In the genomic region with DNA sequence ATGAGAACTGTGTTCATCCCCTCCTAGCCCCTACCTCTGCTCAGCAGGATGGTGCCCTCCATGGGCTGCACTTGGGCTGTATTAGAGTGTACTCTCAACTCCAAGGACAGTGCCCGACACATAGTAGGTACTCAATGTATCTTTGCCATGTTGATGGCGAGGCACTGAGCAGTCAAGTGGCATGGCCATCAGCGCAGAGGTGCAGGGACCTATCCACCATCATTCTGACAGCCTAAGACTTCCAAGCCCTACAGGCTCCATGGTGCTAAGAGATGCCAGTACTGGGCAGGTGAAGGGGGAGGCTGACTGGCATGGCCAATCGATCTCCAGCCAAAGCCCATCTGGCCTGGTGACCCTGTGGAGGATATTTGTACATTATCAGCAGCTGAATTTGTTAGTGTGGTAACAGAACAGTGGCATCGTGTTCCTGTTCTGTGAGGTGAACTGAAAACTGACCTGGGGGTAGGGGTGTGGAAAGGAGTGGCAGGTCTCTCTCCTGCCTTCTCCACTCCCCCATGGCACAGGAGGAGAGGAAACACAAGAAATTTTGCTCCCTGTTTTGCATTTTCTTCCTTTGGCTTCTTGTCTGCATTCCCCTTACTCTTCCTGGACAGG, we compare ENCODE assay signal across 8 mouse cellular contexts.
DNase-seq lines count a peak whose midpoint lies in the region; ATAC-seq and TF ChIP-seq lines count a peak whose summit lies in the region.

No protein-coding gene starts in this region.

- TF ChIP-seq EP300 in stomach, postnatal 0 days (optimal IDR thresholded peaks at IDR 0.05) = no peak

- no peak for DNase-seq in heart, postnatal 10 days
- DNase-seq in midbrain, embryonic 10.5 days (ENCODE audit: low spot score) = no peak
- no peak for DNase-seq in midbrain, postnatal 0 days (ENCODE audit: low spot score)
- no peak for DNase-seq in stomach, postnatal 0 days (ENCODE audit: low spot score)
- DNase-seq in frontal cortex, postnatal 10 days (ENCODE audit: low spot score in 2 of 2) = no peak
- DNase-seq in cerebellum, adult 11-12 months = no peak

- intact Hi-C loops in heart, postnatal 10 days (cut with DNase I) = no loop called here

- H3K9me3 ChIP-seq in heart, embryonic 14.5 days (ENCODE audit: control insufficient read depth, low read length) = no peaks in the 10 kb centered on the region
- H3K9me3 ChIP-seq in midbrain, embryonic 10.5 days (replicated peaks) = no peaks in the 10 kb centered on the region
- no peaks in the 10 kb centered on the region for H3K9me3 ChIP-seq in midbrain, postnatal 0 days (ENCODE audit: low read length)
- no peaks in the 10 kb centered on the region for H3K9me3 ChIP-seq in limb, embryonic 12.5 days
- no peaks in the 10 kb centered on the region for H3K9me3 ChIP-seq in stomach, postnatal 0 days (ENCODE audit: control insufficient read depth, low read length)

- TF ChIP-seq CTCF in midbrain, postnatal 0 days (IDR thresholded peaks at IDR 0.05) = no peak
- TF ChIP-seq CTCF in stomach, postnatal 0 days (IDR thresholded peaks at IDR 0.05; ENCODE audit: low read depth) = no peak

- peaks cover 31% of the 10 kb centered on the region for H3K36me3 ChIP-seq in heart, embryonic 14.5 days (ENCODE audit: control insufficient read depth, insufficient read depth, low read length)
- peaks cover 40% of the 10 kb centered on the region for H3K36me3 ChIP-seq in midbrain, embryonic 10.5 days
- no peaks in the 10 kb centered on the region for H3K36me3 ChIP-seq in midbrain, postnatal 0 days (ENCODE audit: insufficient read depth, low read length)
- peaks cover 37% of the 10 kb centered on the region for H3K36me3 ChIP-seq in limb, embryonic 12.5 days
- peaks cover 2% of the 10 kb centered on the region; the same call in 1 of the 2 replicates for H3K36me3 ChIP-seq in stomach, postnatal 0 days (ENCODE audit: control insufficient read depth, insufficient read depth, low read length)

- no peak overlapping the region for H3K4me2 ChIP-seq in heart, embryonic 14.5 days (ENCODE audit: low read length)
- no peak overlapping the region for H3K4me2 ChIP-seq in midbrain, postnatal 0 days (ENCODE audit: low read depth, low read length, poor library complexity, severe bottlenecking)
- no peak overlapping the region for H3K4me2 ChIP-seq in limb, embryonic 12.5 days
- H3K4me2 ChIP-seq in stomach, postnatal 0 days (replicated peaks; ENCODE audit: low read depth) = no peak overlapping the region

- no peaks in the 10 kb centered on the region for H3K27me3 ChIP-seq in heart, embryonic 14.5 days (ENCODE audit: control insufficient read depth, insufficient read depth, low read length)
- H3K27me3 ChIP-seq in midbrain, embryonic 10.5 days (ENCODE audit: low read depth, poor library complexity, severe bottlenecking) = no peaks in the 10 kb centered on the region
- no peaks in the 10 kb centered on the region for H3K27me3 ChIP-seq in midbrain, postnatal 0 days (ENCODE audit: insufficient read depth, low read length)
- H3K27me3 ChIP-seq in limb, embryonic 12.5 days = no peaks in the 10 kb centered on the region
- no peaks in the 10 kb centered on the region for H3K27me3 ChIP-seq in stomach, postnatal 0 days (ENCODE audit: control insufficient read depth, insufficient read depth, low read length)

- no peak overlapping the region for H3K4me3 ChIP-seq in heart, embryonic 14.5 days (ENCODE audit: control insufficient read depth in 1 of 2, insufficient read depth in 1 of 2, low read depth in 1 of 2, low read length in 2 of 2)
- H3K4me3 ChIP-seq in midbrain, embryonic 10.5 days = no peak overlapping the region
- no peak overlapping the region for H3K4me3 ChIP-seq in midbrain, postnatal 0 days (ENCODE audit: low read depth, low read length)
- H3K4me3 ChIP-seq in limb, embryonic 12.5 days (replicated peaks) = no peak overlapping the region
- H3K4me3 ChIP-seq in stomach, postnatal 0 days (ENCODE audit: low read depth, low read length) = no peak overlapping the region

- H3K9ac ChIP-seq in heart, embryonic 14.5 days (ENCODE audit: low read length) = no peak overlapping the region
- H3K9ac ChIP-seq in midbrain, postnatal 0 days (replicated peaks; ENCODE audit: low read length, poor library complexity, severe bottlenecking) = no peak overlapping the region
- no peak overlapping the region for H3K9ac ChIP-seq in limb, embryonic 12.5 days (replicated peaks)
- H3K9ac ChIP-seq in stomach, postnatal 0 days (ENCODE audit: low read length) = no peak overlapping the region

- H3K4me1 ChIP-seq in heart, embryonic 14.5 days (ENCODE audit: control insufficient read depth in 2 of 2, insufficient read depth in 2 of 2, low read length in 2 of 2) = peaks cover 17 to 30% of the 10 kb centered on the region in 2 experiments
- H3K4me1 ChIP-seq in midbrain, embryonic 10.5 days = peaks cover 36% of the 10 kb centered on the region
- no peaks in the 10 kb centered on the region for H3K4me1 ChIP-seq in midbrain, postnatal 0 days (ENCODE audit: insufficient read depth, low read length)
- peaks cover 23% of the 10 kb centered on the region for H3K4me1 ChIP-seq in limb, embryonic 12.5 days (replicated peaks)
- peaks cover 5% of the 10 kb centered on the region for H3K4me1 ChIP-seq in stomach, postnatal 0 days (replicated peaks; ENCODE audit: control insufficient read depth, insufficient read depth)

- 83% methylated on average over 5 of the region's 5 CpGs for WGBS in heart, embryonic 14.5 days
- WGBS in midbrain, embryonic 10.5 days = 90% methylated on average over 5 of the region's 5 CpGs
- WGBS in midbrain, postnatal 0 days = 85% methylated on average over 5 of the region's 5 CpGs
- WGBS in limb, embryonic 12.5 days = 84% methylated on average over 5 of the region's 5 CpGs
- WGBS in stomach, postnatal 0 days = 79% methylated on average over 5 of the region's 5 CpGs

- peak overlapping the region; percentile 18 to 56 for H3K27ac ChIP-seq in heart, embryonic 14.5 days (replicated peaks in 1 of 2; ENCODE audit: control insufficient read depth in 1 of 2, insufficient read depth in 1 of 2, low read depth in 2 of 2, low read length in 2 of 2)
- peak overlapping the region; percentile 77 for H3K27ac ChIP-seq in midbrain, embryonic 10.5 days (replicated peaks)
- H3K27ac ChIP-seq in midbrain, postnatal 0 days (ENCODE audit: low read depth, low read length) = no peak overlapping the region; the same call in 1 of the 2 replicates
- peak overlapping the region; percentile 60 for H3K27ac ChIP-seq in limb, embryonic 12.5 days
- peak overlapping the region; percentile 72 for H3K27ac ChIP-seq in stomach, postnatal 0 days (replicated peaks)

- no peak for ATAC-seq in heart, embryonic 14.5 days (ENCODE audit: insufficient number of reproducible peaks, insufficient read depth, low FRiP score, low read depth)
- ATAC-seq in midbrain, postnatal 0 days (ENCODE audit: low FRiP score) = no peak
- ATAC-seq in limb, embryonic 12.5 days (ENCODE audit: insufficient number of reproducible peaks, insufficient read depth, low FRiP score, low TSS enrichment, low read depth) = no peak
- ATAC-seq in stomach, postnatal 0 days (ENCODE audit: low FRiP score, low TSS enrichment) = no peak
